27 mouse cellular contexts compared by ENCODE assay signal in genomic region chr6:24207866-24208265, GRCm38 (mm10). TPM values are rescaled to one million over a fixed set of nuclear protein-coding genes. Genes with fewer than 3 reads are reported as not detected.
A peak's percentile ranks its signal among the peaks of the same experiment; 100 is the strongest.
DNase-seq lines count a peak whose midpoint lies in the region; TF ChIP-seq lines count a peak whose summit lies in the region.
"Had no signal": no experiment of that assay in that cellular context is flagged by ENCODE, and none has a peak within 500 bp of the region (broad histone marks: within the 10 kb centered on the region; RNA-seq: fewer than 3 reads in every experiment).

No protein-coding gene starts in this region.

- 49% methylated on average over 3 of the region's 3 CpGs for WGBS in kidney, adult 2 months

- no peak for TF ChIP-seq POLR2A in kidney, adult 2 months (IDR thresholded peaks at IDR 0.05; ENCODE audit: low read depth, low read length)

- H3K27ac ChIP-seq in kidney, adult 2 months (ENCODE audit: insufficient read depth, low read depth, low read length), result no peak overlapping the region
- H3K27ac ChIP-seq: embryonic facial prominence, embryonic 12.5 days; embryonic facial prominence, embryonic 15.5 days; forebrain, embryonic 12.5 days; forebrain, embryonic 15.5 days; hindbrain, embryonic 12.5 days; hindbrain, embryonic 15.5 days had no signal

- peak; percentile 87 for DNase-seq in kidney, adult 2 months
- DNase-seq in kidney, adult 11 months, result no peak
- peak; percentile 42 to 58 for DNase-seq in kidney, postnatal 36 days
- DNase-seq in kidney, postnatal 4 days, result no peak
- peak; percentile 9 for DNase-seq in gonadal fat pad, adult 2 months (ENCODE audit: low read depth)
- no peak for DNase-seq in gastrocnemius, adult 18-20 months (ENCODE audit: low spot score)
- DNase-seq: adrenal gland, postnatal 10 days; adrenal gland, postnatal 36 days; cerebellum, adult 11 months; cerebellum, adult 2 months; cerebellum, adult 9-11 months; cerebellum, postnatal 25 days; gastrocnemius, postnatal 10 days; gastrocnemius, postnatal 36 days; heart, adult 11 months had no signal

- H3K27me3 ChIP-seq in kidney, adult 2 months (replicated peaks; ENCODE audit: control insufficient read depth, insufficient read depth, low read length), result no peaks in the 10 kb centered on the region
- H3K27me3 ChIP-seq: embryonic facial prominence, embryonic 12.5 days; embryonic facial prominence, embryonic 15.5 days; forebrain, embryonic 12.5 days; forebrain, embryonic 15.5 days; hindbrain, embryonic 12.5 days; hindbrain, embryonic 15.5 days had no signal

- no peak overlapping the region for H3K4me3 ChIP-seq in kidney, adult 2 months (ENCODE audit: insufficient read depth, low read depth, low read length)
- H3K4me3 ChIP-seq: embryonic facial prominence, embryonic 12.5 days; embryonic facial prominence, embryonic 15.5 days; forebrain, embryonic 12.5 days; forebrain, embryonic 15.5 days; hindbrain, embryonic 12.5 days; hindbrain, embryonic 15.5 days had no signal

- no peaks in the 10 kb centered on the region for H3K4me1 ChIP-seq in kidney, adult 2 months (ENCODE audit: control insufficient read depth, insufficient read depth, low read length)
- H3K4me1 ChIP-seq: embryonic facial prominence, embryonic 12.5 days; embryonic facial prominence, embryonic 15.5 days; forebrain, embryonic 12.5 days; forebrain, embryonic 15.5 days; hindbrain, embryonic 12.5 days; hindbrain, embryonic 15.5 days had no signal

- 0 out of 2 replicates have a peak, but pooled peaks have one; percentile 10 for TF ChIP-seq CTCF in kidney, adult 2 months (conservative IDR thresholded peaks at IDR 0.05; ENCODE audit: insufficient read depth, insufficient read length, low read depth, low read length)

- H3K36me3 ChIP-seq in kidney, adult 2 months (ENCODE audit: control insufficient read depth, insufficient read depth, low read length), result no peaks in the 10 kb centered on the region
- H3K36me3 ChIP-seq: embryonic facial prominence, embryonic 12.5 days; embryonic facial prominence, embryonic 15.5 days; forebrain, embryonic 12.5 days; forebrain, embryonic 15.5 days; hindbrain, embryonic 12.5 days; hindbrain, embryonic 15.5 days had no signal

RNA-seq across cellular contexts. Expression of gene Slc13a1, which starts 40.0 kb away (rescaled TPM):
- polyA plus RNA-seq in kidney, adult 2 months (2012; rRNA removed), result 219 and 268 TPM in 2 replicates
- not detected in 2 replicates for polyA plus RNA-seq in gonadal fat pad, adult 2 months (2012; rRNA removed)
- total RNA-seq in gastrocnemius, adult 18-20 months (2021), result not detected
- total RNA-seq: common myeloid progenitor, adult 5-6 weeks; gastrocnemius, postnatal 10 days; heart, adult 8-10 months; heart, postnatal 25 days; hematopoietic stem cell, adult 5-6 weeks had no signal
- polyA plus RNA-seq: activated CD4-positive, CD25-positive, alpha-beta regulatory T cell, adult 4 months; heart, embryonic 14.5 days had no signal

Comparison
In these comparisons a context has a peak if more than half of its experiments do, and no peak if none do; other contexts are left out.
1. DNase-seq: peak in kidney, adult 2 months (single experiment), kidney, postnatal 36 days (2 of 2) and gonadal fat pad, adult 2 months (single experiment); none in kidney, adult 11 months (single experiment), kidney, postnatal 4 days (0 of 2) and gastrocnemius, adult 18-20 months (single experiment).
2. RNA of gene Slc13a1, which starts 40.0 kb away (polyA plus RNA-seq): 219 to 268 TPM in kidney, adult 2 months; not detected in gonadal fat pad, adult 2 months; every median in the first group is over 100 times any median in the second.